Mouse (Mus musculus): ENCODE measurements at regions not wholly inside any gene's neighbourhood (a gene's known extent, or its start where the extent isn't known, plus 50 kb on each side); places are given as distances from the start of the nearest gene placed in this dataset.
A peak's percentile ranks its signal among the peaks of the same experiment; 100 is the strongest.

- no peak for DNase-seq
Measured at GRCm38 (mm10) chr2:146565693-146566092, 53.5 kb upstream of the Ralgapa2 start.

DNA sequence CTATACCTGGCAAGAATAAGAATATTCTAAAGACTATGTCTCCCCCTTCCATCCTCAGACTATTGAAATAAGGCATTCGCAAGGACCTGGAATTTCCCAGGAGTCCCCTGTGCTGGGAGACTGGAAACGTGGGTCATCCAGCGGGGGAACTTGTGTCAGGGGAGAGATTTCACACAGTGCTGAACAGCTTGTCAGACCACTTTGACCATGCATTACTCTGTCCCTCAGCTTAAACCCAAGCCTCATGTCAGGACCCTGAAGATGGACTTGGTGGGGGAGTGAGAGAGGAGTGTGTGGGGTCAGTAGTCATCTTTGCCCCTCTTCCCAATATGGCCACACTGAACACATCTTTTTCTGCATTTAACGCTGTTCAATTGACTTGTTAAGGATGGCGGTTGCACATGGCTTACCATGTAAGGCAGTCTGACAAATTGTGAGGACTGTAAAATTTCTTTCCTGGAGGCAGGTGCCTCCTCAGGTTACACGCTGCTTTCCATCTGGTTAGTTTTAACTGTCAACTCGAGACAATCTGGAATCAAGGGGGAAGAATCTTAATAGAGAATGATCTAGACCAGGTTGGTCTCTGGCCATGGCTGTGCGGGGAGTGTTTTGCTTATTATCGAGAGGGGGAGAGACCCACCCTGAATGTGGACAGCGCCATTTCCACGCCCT lies 56.2 kb upstream of the Ralgapa2 start:
- DNase-seq, result no peak

DNA sequence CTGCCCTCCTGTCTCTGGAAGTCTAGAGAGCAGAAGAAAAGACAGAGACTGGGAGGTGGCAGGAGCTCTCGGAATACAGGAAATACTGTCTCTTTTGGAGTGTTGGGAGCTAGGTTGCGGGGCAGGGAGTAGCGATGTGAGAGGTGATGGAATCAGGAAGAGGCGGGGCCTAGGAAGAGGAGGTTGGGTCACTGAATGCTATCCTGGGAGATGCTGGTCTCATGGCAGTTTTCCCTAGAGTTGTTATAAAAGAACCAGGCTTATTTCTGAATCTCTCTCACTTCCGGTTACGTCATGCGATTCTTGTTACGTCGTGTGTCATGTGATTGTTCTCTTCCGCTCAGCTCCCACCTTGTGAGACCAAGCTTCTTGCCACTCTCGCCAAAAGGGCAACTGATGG lies 58.9 kb upstream of the Ralgapa2 start:
- no peak for DNase-seq

- no peak for DNase-seq
Measured at GRCm38 (mm10) chr2:146571857-146572256, 59.7 kb upstream of the Ralgapa2 start.

DNA sequence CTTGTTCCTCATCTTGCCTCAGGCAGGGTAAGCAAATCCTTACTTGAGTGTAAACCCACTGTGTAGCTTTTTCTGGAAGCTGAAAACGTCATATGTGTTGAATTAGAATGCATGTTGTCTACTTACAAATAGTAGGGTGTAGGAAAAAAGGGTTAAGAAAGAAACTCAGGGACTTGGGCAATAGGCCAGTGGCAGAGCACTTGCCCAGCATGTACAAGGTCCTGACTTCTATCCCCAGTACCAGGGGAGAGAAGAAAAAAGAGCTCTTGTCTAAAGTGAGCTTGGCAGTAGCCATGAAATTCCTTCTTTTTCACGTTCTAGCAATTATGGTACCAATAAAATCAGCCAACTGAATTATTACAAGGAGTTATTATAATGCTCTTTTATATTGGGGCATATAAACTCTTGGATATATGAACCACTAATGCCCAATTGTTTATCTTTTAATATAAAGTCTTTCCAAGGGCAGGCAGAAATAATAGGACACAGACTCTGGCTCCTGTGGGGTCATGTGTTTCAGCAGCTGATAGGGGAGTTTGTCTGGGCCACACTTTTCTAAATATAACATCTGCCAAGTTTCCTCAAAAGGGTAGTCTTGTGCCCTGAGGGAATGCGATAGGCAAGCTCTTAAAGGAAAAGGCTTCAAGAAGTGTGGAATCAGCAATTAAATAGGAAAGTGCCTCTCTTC lies 63.6 kb upstream of the Ralgapa2 start:
- no peak for DNase-seq

DNA sequence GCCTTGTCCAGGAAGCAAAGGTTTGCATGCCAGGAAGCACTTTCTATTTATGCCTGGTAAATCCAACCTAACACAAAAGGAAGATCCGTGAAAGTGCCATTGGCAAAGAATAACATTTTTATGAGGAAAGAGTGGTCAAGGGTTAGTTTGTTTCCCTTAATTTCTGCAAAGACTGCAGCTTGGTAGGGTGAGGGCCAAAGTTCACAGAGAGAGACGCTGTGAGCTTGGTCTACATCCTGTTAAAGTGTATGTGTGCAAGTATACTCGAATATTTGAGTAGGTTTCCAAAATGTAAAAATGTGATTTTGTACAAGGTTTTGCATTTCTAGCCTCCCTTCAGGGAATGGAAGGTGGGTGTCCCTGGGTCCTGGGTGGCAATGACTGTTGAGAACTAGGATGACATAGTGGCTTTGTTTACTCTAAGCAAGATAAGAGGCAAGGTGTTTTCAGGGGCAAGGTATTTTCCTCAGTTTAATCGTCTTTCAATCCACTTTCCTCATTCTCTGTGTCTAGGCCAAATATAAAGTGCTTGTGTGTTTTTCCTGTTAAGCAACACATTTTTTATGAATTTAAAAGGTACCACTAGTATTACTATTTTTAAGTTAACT lies 64.3 kb upstream of the Ralgapa2 start:
- DNase-seq, result no peak

DNA sequence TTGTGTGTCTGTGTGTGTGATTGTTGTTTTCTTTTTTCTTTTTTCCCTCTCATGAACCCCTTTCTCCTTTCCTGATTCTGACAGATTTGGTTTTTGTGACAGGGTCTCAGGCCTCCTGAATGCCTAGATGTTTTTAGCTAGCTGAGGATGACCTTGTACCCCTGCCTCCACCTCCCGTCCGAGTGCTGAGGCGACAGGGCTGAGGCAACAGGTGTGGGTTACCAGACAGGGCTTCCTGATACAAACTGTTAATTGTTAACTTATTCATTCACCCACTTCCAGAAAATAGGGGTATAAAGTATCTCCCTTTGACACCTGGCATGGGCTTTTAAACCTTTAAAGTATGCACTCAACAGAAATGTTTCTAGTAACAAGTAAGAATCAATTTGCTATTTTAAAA lies 65.0 kb upstream of the Ralgapa2 start:
- no peak for DNase-seq

DNA sequence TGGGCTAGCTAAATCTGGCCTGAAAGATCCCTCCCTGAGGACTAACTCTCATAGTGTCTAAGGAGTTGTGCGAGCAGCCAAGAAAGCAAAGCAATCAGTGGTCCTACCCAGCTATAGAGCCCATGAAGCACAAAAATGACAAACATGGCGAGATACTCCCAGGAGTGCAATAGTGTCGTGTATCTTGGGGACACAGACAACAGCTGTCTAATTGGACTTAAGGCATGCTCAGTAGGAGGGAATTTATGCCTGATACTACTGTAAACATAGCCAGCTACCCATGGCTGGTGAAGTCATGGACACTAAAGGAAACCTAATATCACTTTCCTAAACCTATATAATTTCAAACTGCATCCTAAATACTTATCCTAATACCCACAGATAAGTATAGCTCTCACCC lies 69.1 kb upstream of the Ralgapa2 start:
- no peak for DNase-seq

DNA sequence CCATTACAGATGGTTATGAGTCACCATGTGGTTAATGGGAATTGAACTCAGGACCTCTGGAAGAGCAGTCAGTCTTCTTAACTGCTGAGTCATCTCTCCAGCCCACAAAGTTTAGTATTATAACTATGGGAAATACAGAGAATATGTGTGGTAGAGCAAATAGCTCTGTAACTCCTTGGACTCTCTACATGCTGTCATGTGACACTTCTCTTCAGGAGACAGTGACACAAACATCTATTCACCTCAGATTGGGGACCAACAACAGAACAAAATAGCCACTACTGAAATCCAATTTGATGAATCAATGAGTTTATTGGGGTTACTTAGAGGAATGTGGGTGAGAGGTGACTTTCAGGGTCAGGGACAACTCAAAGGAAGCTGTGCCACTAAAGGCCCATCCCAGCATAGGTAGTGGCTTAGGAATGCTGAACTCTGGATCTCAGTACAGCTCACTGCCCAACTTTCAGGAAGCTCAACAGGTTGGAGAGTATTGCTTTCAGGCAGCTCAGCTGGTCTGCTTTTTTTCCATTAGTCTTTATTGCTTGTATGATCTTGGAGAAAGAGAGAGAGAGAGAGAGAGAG lies 71.8 kb upstream of the Ralgapa2 start:
- no peak for DNase-seq

- no peak for DNase-seq
Measured at GRCm38 (mm10) chr2:146586381-146586780, 74.2 kb upstream of the Ralgapa2 start.

DNA sequence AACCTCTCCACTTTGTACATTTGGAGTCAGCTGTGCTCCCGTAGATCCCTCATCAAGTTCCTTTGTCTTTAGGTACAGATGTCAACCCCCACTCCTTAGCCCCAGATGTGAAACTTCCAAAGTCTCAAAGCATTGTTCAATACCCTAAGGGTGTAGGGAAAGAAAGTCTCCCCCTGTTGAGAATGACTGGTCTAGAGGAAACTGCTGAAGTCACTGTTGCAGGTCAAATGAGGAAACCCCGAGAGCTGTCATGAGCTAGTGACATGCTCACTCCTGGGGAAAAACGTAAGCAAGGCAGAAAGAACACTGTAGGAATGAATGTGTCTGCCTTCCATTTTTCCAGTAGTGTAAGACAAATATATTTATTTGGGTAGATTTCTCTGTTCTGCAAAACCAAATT lies 74.8 kb upstream of the Ralgapa2 start:
- no peak for DNase-seq

DNA sequence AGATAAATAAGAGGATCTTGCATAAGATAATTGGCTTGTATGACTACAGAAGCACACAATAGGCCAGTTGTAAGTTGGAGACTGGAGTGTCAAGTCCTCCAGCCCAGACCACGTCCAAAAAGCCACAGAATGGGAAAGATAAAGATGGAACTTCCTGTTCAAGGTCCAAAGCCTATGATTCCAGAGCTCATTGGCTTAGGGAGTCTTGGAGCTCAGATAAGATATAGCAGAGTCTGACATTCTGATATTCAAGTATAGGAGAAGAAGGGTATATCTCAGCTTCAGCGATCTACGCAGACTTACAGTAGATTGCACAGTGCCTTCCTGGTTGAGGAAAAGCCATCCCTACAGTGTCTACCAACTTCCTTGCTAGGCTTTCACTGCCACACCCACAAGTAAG lies 77.7 kb upstream of the Ralgapa2 start:
- no peak for DNase-seq

DNA sequence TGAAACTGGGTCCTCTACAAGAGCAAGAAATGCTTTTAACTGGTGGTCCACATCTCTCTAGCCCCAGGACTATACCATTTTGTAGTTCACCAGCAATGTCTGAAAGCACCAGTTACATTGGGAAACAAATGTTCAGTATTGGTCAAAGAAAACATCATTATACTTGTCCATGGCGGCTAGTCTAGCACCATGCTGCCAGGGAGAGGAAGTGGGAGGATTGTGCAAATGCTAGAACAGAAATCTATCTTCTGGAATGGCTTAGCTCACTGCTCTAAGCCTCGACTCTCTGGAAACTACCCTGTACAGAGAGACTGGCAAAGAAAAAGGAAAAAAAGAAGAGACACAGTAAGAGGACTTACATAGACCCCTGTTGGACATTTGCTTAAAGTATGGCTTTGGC lies 81.1 kb upstream of the Ralgapa2 start:
- no peak for DNase-seq

DNA sequence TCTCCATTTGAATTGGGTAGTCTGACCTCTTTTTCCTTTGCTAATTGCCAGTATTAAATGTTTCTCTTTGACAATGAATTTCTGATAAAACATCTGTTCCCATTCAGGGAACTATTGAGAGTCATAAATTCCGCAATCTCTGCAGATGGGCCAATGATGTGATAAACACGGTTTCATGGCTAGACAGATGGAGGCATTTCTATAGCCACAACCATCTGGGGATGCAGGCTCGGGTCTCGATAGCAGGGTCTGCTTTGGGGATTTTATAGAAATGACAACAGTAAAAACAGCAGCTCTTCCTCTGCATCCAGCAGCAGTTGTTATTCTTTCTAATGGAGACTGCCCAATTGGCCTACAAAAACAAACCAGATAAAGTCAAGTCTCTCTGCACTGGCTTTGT lies 82.1 kb upstream of the Ralgapa2 start:
- no peak for DNase-seq

GRCm38 (mm10) chr2:146595673-146596072 lies 83.5 kb upstream of the Ralgapa2 start:
- DNase-seq, result no peak

DNA sequence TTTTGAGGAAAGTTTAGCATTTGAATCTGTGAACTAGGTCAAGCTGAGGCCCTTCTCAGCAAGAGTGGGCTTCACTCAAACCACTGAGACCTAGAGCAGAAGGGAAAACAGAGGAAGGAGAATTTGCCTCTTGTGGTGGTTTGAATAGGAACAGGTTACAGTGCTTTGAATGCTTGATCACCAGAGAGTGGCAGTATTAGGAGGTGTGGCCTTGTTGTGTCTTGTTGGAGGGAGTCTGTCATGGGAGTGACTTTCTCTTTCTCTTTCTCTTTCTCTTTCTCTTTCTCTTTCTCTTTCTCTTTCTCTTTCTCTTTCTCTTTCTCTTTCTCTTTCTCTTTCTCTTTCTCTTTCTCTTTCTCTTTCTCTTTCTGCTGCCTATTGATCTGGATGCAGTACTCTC lies 94.0 kb upstream of the Ralgapa2 start:
- no peak for DNase-seq

DNA sequence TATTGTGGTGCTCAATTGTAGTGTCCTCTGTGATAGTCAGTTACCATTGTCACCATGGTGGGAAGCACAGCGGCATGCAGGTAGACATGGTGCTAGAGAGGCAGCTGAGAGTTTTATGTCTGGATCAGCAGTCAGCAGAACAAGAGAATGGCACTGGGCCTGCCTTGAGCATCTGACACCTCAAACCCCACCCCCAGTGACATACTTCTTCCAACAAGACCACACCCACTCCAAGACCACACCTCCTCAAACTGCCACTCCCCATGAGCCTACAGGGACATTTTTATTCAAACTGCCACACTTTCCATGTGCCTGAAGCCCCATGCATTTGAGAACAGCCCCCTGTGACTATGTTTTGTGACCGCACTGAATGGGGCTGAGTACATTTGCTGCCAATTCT lies 98.8 kb upstream of the Ralgapa2 start:
- DNase-seq, result no peak

- DNase-seq, result peak; percentile 57 to 58
Measured at GRCm38 (mm10) chr2:146611886-146612521, 99.9 kb upstream of the Ralgapa2 start.

DNA sequence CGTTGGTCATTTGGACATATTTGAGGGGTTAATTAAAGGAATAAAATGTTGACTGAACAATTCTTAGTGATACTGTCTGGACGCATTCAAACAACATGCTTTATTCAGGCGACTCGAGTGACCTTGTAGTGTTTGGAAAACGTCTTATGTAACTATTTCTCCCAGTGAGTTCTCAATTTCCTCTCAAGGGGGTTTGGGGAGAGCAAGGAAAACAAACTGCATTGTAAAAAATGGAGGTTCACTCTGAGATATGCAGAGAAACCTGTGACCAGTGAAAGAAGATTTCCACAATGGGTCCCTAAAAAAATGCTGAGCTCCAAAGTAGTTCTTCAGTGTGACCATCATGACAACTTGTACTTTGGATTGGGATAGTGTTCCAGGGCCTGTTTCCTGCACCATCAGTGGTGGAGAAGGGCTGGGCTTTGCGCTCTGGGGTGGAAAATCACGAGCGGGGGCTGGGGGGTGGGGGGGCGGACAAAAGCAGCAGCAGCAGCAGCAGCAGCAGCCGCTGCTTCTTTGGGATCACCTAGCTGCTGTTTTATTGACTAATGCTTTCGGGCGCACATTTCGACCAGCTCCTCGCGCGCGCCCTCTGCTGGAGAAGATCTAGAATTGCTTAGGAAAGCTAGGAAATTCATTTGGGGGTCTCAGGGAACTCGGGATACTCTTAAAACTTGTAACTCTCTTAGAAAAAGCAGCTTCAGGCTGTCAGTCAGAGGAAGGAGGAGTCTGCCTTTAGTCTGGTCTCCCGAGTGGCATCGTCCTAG lies 100.6 kb upstream of the Ralgapa2 start:
- peak; percentile 37 to 46 for DNase-seq

- DNase-seq, result peak; percentile 11 to 16
Measured at GRCm38 (mm10) chr2:146621167-146621566, 109.0 kb upstream of the Ralgapa2 start.

DNA sequence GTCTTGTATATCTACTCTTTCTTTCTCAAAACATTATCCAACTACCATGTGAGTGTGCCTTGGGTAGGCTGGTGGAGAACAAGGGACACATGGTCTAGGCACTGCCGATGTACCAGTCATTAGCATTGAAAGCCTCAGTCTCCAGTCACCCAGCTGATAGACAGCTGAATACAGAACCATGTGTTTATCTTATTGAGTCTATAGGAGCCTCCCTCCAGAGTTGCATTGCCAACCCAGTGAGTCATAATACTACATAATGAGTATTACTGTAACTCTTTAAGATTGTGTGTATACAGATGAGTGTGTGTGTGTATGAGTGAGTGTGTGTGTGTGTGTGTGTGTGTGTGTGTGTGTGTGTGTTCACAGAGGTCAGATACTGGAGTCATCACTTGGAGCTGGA lies 110.9 kb upstream of the Ralgapa2 start:
- no peak for DNase-seq

DNA sequence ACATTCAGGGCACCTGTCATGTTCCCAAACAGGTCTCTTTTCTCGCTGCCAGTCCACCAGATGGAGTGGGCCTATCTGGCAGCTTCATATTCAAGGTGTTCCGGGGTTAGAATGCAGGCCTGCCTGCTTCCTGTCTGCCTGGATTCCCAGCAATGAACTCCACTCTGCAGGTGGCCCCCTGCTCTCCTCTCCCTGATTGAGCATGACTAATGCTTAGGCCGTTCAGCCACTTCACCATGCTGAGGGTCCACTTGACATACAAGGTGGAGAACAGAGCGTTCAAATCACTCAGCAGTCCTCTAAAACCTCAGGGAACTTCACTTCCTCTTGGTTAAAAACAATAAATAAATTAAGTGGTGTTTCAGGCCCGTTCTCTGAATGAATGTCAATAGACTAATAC lies 112.1 kb upstream of the Ralgapa2 start:
- no peak for DNase-seq

Measured in cerebellum, postnatal 36 days (tissue).